Mouse (Mus musculus) erythroblast, embryonic 14.5 days (primary cell): Measurements from ENCODE around the gene Ppme1. TPM values are rescaled to one million over a fixed set of nuclear protein-coding genes. Genes with fewer than 3 reads are reported as not detected.
A peak's percentile ranks its signal among the peaks of the same experiment; 100 is the strongest.

Experiments used
- H3K27me3 ChIP-seq: 2 replicates; pipeline ENCODE4 v1.6.1; 2012; ENCODE audit warnings: inconsistent platforms; ENCODE audit not compliant: control insufficient read depth
- H3K36me3 ChIP-seq: 2 replicates; pipeline ENCODE4 v1.6.1; 2012; ENCODE audit warnings: mild to moderate bottlenecking, inconsistent platforms; ENCODE audit not compliant: control insufficient read depth
- H3K4me1 ChIP-seq: 2 replicates; pipeline ENCODE4 v1.6.1; 2012; ENCODE audit warnings: inconsistent platforms; ENCODE audit not compliant: control insufficient read depth
- H3K4me3 ChIP-seq: replicated peaks from 2 replicates; pipeline ENCODE3; 2012; ENCODE audit warnings: moderate library complexity, mild to moderate bottlenecking, inconsistent platforms
- H3K9me3 ChIP-seq: 2 replicates; pipeline ENCODE4 v1.6.1; 2012; ENCODE audit warnings: low read length, inconsistent platforms, mixed read lengths; ENCODE audit not compliant: control insufficient read depth
- GATA1 ChIP-seq: IDR thresholded peaks from 2 replicates; pipeline ENCODE4 v1.6.1; 2012; ENCODE audit warnings: low read length, inconsistent platforms, mixed read lengths
- TAL1 ChIP-seq: IDR thresholded peaks from 3 replicates; pipeline ENCODE4 v1.6.1; 2012; ENCODE audit warnings: low read length, inconsistent platforms, mixed read lengths
- polyA plus RNA-seq: library from polyadenylated mRNA; stranded (reverse); fragments of >175 nt; gene quantifications from 2 replicates; pipeline ENCODE4 v1.2.3, GENCODE M21; 2012

The Ppme1 gene
- polyA plus RNA-seq, 1 experiment = 3.1 TPM

- Histone ChIP-seq H3K9me3 (no peaks in the 10 kb centered on the region), H3K27me3 (no peaks in the 10 kb centered on the region), H3K36me3 (peaks cover 81% of the 10 kb centered on the region), H3K4me1 (no peaks in the 10 kb centered on the region), H3K4me3 (no peak overlapping the region)
- no peak for TF ChIP-seq GATA1
- TF ChIP-seq TAL1 = no peak
Observed at GRCm38 (mm10) chr7:100383207-100383606, 11.1 kb upstream of the Ppme1 start.

DNA sequence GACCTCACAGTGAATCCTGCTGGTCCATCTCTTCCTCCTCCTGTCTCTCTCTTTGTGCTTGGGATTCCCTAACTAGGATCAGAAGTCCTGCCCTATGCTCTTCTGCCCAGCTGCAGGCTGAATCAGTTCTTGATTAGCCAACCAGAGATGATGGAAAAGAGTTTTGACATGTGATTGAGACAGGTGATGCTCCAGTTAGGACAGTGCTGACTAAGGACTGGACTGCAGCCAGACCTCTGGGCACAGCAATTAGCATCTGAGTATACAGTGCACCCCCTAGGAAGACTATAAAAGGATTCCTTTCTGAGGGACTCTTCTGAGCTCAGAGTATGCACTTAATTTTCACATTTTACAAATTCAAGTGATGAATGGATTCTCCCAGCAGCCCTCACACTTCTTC lies 9.1 kb upstream of the Ppme1 start:
- H3K36me3 ChIP-seq = peaks cover 84% of the 10 kb centered on the region
- H3K4me1 ChIP-seq = no peaks in the 10 kb centered on the region; the same call in 1 of the 2 replicates
- no peaks in the 10 kb centered on the region for H3K27me3 ChIP-seq
- TF ChIP-seq TAL1 = no peak
- TF ChIP-seq GATA1 = no peak
- H3K9me3 ChIP-seq = no peaks in the 10 kb centered on the region
- no peak overlapping the region for H3K4me3 ChIP-seq

DNA sequence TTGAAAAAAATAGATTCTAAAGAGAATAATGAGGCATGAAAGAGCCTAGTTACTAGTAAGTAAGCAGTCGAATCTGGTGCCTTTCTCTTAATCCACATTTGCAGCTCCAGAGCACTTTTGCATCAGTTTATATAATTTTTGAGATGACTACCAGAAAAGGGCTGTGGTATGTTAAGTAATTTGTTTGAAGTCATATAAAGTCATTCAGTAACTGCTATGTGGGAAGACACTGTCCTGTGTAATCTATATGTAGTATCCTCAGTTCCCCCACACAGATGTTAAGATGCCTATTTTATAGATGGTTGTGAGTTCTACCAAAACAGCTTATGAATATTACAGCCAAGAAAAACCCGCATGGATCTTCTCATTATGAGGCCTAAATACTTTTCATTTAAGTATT lies 6.2 kb upstream of the Ppme1 start:
- TF ChIP-seq TAL1 = no peak
- no peak for TF ChIP-seq GATA1
- Histone ChIP-seq H3K9me3 (no peaks in the 10 kb centered on the region), H3K36me3 (peaks cover 90% of the 10 kb centered on the region), H3K27me3 (no peaks in the 10 kb centered on the region), H3K4me3 (no peak overlapping the region), H3K4me1 (peaks cover 6% of the 10 kb centered on the region)

- no peak for TF ChIP-seq GATA1
- TF ChIP-seq TAL1 = no peak
- Histone ChIP-seq H3K36me3 (peaks cover 41% of the 10 kb centered on the region), H3K4me3 (peak overlapping the region; percentile 70), H3K9me3 (no peaks in the 10 kb centered on the region), H3K4me1 (peaks cover 30% of the 10 kb centered on the region), H3K27me3 (no peaks in the 10 kb centered on the region)
Observed at GRCm38 (mm10) chr7:100372452-100372980, 409 bp upstream of the Ppme1 start.

GRCm38 (mm10) chr7:100364888-100365287 lies 7.2 kb downstream of the Ppme1 start:
- Histone ChIP-seq H3K27me3 (no peaks in the 10 kb centered on the region), H3K36me3 (peaks cover 18% of the 10 kb centered on the region), H3K9me3 (no peaks in the 10 kb centered on the region), H3K4me1 (peaks cover 7% of the 10 kb centered on the region), H3K4me3 (no peak overlapping the region)
- TF ChIP-seq GATA1 (no peak), TAL1 (no peak)

DNA sequence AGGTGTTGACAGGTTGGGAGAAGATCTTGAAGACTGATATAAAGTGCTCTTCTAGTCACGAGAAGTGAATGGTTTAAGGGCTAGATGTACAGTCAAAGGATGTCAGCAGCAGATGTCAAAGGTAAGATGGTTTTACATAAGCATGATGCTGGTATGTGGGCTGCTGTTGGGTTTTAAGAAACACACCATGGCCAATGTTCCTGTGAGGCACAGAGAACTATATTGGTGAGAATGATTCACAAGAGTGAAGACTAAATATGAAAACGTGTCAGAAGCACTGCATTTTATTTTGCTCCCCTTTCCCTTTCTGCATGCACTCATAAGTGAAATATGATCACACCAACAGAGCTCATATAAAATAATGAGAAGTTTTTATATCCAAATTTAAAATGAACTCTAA lies 8.9 kb downstream of the Ppme1 start:
- Histone ChIP-seq H3K4me3 (no peak overlapping the region), H3K4me1 (peaks cover 3% of the 10 kb centered on the region), H3K9me3 (no peaks in the 10 kb centered on the region), H3K36me3 (peaks cover 14% of the 10 kb centered on the region), H3K27me3 (no peaks in the 10 kb centered on the region)
- no peak for TF ChIP-seq TAL1
- no peak for TF ChIP-seq GATA1

DNA sequence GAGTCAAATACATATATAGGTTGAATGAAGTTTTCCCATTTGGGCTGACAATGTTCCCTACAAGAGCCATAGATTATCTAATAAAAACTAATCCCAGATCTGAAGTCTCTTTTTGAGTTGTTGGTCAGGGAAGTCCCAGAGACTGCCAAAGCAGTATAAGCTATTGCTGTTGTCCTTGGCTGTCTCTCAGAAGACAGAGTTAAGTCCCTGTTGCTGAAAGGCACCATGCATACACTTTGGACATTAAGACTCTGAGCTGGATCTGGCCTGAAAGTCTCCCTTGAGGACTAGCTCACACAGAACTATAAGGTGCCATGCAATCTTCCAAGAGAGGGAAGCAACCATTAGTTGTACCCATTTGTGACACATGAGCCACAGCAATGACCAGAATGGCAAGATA lies 14.3 kb downstream of the Ppme1 start:
- no peaks in the 10 kb centered on the region for H3K9me3 ChIP-seq
- no peaks in the 10 kb centered on the region for H3K4me1 ChIP-seq
- peaks cover 14% of the 10 kb centered on the region for H3K36me3 ChIP-seq
- no peaks in the 10 kb centered on the region for H3K27me3 ChIP-seq
- TF ChIP-seq GATA1 (no peak), TAL1 (no peak)
- no peak overlapping the region for H3K4me3 ChIP-seq

GRCm38 (mm10) chr7:100356768-100357167 lies 15.3 kb downstream of the Ppme1 start:
- no peak overlapping the region for H3K4me3 ChIP-seq
- H3K27me3 ChIP-seq = no peaks in the 10 kb centered on the region
- peaks cover 14% of the 10 kb centered on the region for H3K36me3 ChIP-seq
- H3K9me3 ChIP-seq = no peaks in the 10 kb centered on the region
- TF ChIP-seq TAL1 (no peak), GATA1 (no peak)
- H3K4me1 ChIP-seq = no peaks in the 10 kb centered on the region

DNA sequence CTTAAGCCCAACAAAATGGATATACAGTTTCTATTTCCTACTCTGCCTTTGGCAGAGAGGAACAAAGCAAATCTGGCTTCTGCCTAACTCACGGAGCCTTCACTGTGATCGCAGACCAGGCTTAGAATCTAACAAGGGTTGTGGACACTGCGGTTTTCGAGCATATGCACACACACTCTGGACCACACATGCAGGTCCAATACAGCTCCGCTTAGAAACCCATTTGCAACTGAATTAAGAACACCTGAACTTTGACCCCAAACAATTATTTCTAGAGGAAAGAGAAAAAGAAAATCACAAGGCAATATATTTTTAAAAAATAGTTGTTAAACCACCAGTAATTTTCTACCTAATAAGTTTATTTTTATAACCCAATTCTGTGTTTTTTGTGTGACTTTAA lies 15.8 kb downstream of the Ppme1 start:
- Histone ChIP-seq H3K36me3 (peaks cover 17% of the 10 kb centered on the region), H3K4me1 (no peaks in the 10 kb centered on the region), H3K9me3 (no peaks in the 10 kb centered on the region), H3K27me3 (no peaks in the 10 kb centered on the region), H3K4me3 (no peak overlapping the region)
- TF ChIP-seq TAL1 (no peak), GATA1 (no peak)

GRCm38 (mm10) chr7:100354984-100355383 lies 17.1 kb downstream of the Ppme1 start:
- no peaks in the 10 kb centered on the region for H3K27me3 ChIP-seq
- TF ChIP-seq GATA1 (no peak), TAL1 (no peak)
- no peaks in the 10 kb centered on the region for H3K4me1 ChIP-seq
- H3K36me3 ChIP-seq = peaks cover 23% of the 10 kb centered on the region
- H3K9me3 ChIP-seq = no peaks in the 10 kb centered on the region
- H3K4me3 ChIP-seq = no peak overlapping the region
